ENCODE assay signal across 8 mouse cellular contexts in genomic region chr2:77944860-77945595, GRCm38 (mm10). TPM values are rescaled to one million over a fixed set of nuclear protein-coding genes. Genes with fewer than 3 reads are reported as not detected.
A peak's percentile ranks its signal among the peaks of the same experiment; 100 is the strongest.
DNase-seq lines count a peak whose midpoint lies in the region; ATAC-seq and TF ChIP-seq lines count a peak whose summit lies in the region.

No protein-coding gene starts in this region.

- H3K36me3 ChIP-seq in MEL (ENCODE audit: control insufficient read depth in 1 of 2, insufficient read depth in 2 of 2, low read length in 2 of 2), result peaks cover 0 to 33% of the 10 kb centered on the region in 2 experiments; a peak in 3 of 4 replicates
- no peaks in the 10 kb centered on the region for H3K36me3 ChIP-seq in hindbrain, embryonic 11.5 days (ENCODE audit: control insufficient read depth, insufficient read depth, low read length)
- no peaks in the 10 kb centered on the region for H3K36me3 ChIP-seq in midbrain, embryonic 11.5 days (ENCODE audit: control insufficient read depth, insufficient read depth, low read length)

- no peak for TF ChIP-seq POLR2A in MEL (IDR thresholded peaks at IDR 0.05; ENCODE audit: control insufficient read depth in 1 of 2, insufficient read depth in 1 of 2, low read depth in 1 of 2, low read length in 2 of 2, poor library complexity in 1 of 2)

- H3K9ac ChIP-seq in MEL (ENCODE audit: control insufficient read depth, low read depth, low read length, poor library complexity, severe bottlenecking), result peak overlapping the region; percentile 94
- peak overlapping the region; percentile 85 for H3K9ac ChIP-seq in hindbrain, embryonic 11.5 days (ENCODE audit: low read depth, low read length)
- H3K9ac ChIP-seq in midbrain, embryonic 11.5 days (ENCODE audit: low read length), result peak overlapping the region; percentile 90

- no peak; the same call in none of the 2 replicates for ATAC-seq in hindbrain, embryonic 11.5 days (ENCODE audit: low FRiP score)
- ATAC-seq in midbrain, embryonic 11.5 days (ENCODE audit: low FRiP score), result no peak

- peak overlapping the region; percentile 52 for H3K4me2 ChIP-seq in hindbrain, embryonic 11.5 days (replicated peaks; ENCODE audit: low read depth, low read length)
- H3K4me2 ChIP-seq in midbrain, embryonic 11.5 days, result peak overlapping the region; percentile 81

- no peak for TF ChIP-seq CTCF in MEL (IDR thresholded peaks at IDR 0.05 in 2 of 3, conservative IDR thresholded peaks at IDR 0.05 in 1 of 3; ENCODE audit: control insufficient read depth in 1 of 3, insufficient read depth in 1 of 3, low read depth in 2 of 3, low read length in 3 of 3, poor library complexity in 1 of 3, severe bottlenecking in 1 of 3)

- intact Hi-C loops in heart, postnatal 14 days (cut with DNase I), result no loop called here

- H3K27me3 ChIP-seq in MEL (ENCODE audit: control insufficient read depth in 1 of 2, insufficient read depth in 2 of 2, low read length in 2 of 2), result no peaks in the 10 kb centered on the region
- no peaks in the 10 kb centered on the region for H3K27me3 ChIP-seq in hindbrain, embryonic 11.5 days (ENCODE audit: control insufficient read depth, insufficient read depth, low read length)
- H3K27me3 ChIP-seq in midbrain, embryonic 11.5 days (ENCODE audit: control insufficient read depth, insufficient read depth, low read length), result no peaks in the 10 kb centered on the region

- peak overlapping the region; percentile 60 to 86 for H3K4me3 ChIP-seq in MEL (ENCODE audit: control insufficient read depth in 1 of 2, insufficient read depth in 1 of 2, low read depth in 2 of 2, low read length in 2 of 2)
- peak overlapping the region; percentile 60 for H3K4me3 ChIP-seq in hindbrain, embryonic 11.5 days (ENCODE audit: low read depth, low read length)
- H3K4me3 ChIP-seq in midbrain, embryonic 11.5 days (ENCODE audit: low read depth, low read length), result peak overlapping the region; percentile 65

- H3K27ac ChIP-seq in MEL (ENCODE audit: control insufficient read depth, low read depth, low read length), result peak overlapping the region; percentile 84; the same call in 1 of the 2 replicates
- no peak overlapping the region for H3K27ac ChIP-seq in hindbrain, embryonic 11.5 days (ENCODE audit: low read depth, low read length)
- H3K27ac ChIP-seq in midbrain, embryonic 11.5 days (ENCODE audit: low read depth, low read length), result no peak overlapping the region

- H3K79me2 ChIP-seq in MEL (ENCODE audit: control insufficient read depth, insufficient read depth, low read length, poor library complexity), result peaks cover 36% of the 10 kb centered on the region

- no peak for TF ChIP-seq RAD21 in MEL (IDR thresholded peaks at IDR 0.05; ENCODE audit: low read depth, low read length)

- peak; percentile 74 for DNase-seq in heart, adult 11 months
- DNase-seq in heart, postnatal 14 days, result no peak
- no peak for DNase-seq in MEL (ENCODE audit: low read depth, low spot score)
- no peak for DNase-seq in hindbrain, embryonic 11.5 days (ENCODE audit: low spot score)
- no peak for DNase-seq in midbrain, embryonic 11.5 days (ENCODE audit: low spot score, missing footprints)
- no peak for DNase-seq in right cerebral cortex, postnatal 36 days (ENCODE audit: low spot score in 2 of 2)
- no peak for DNase-seq in right cerebral cortex, postnatal 4 days
- no peak for DNase-seq in spleen, adult 18-20 months

- H3K4me1 ChIP-seq in MEL (ENCODE audit: control insufficient read depth in 1 of 2, insufficient read depth in 2 of 2, low read length in 2 of 2), result peaks cover 12% of the 10 kb centered on the region in 2 experiments; a peak in 3 of 4 replicates
- no peaks in the 10 kb centered on the region for H3K4me1 ChIP-seq in hindbrain, embryonic 11.5 days (replicated peaks; ENCODE audit: control insufficient read depth, insufficient read depth, low read length)
- peaks cover 7% of the 10 kb centered on the region for H3K4me1 ChIP-seq in midbrain, embryonic 11.5 days (ENCODE audit: control insufficient read depth, insufficient read depth, low read length)

- no peak for TF ChIP-seq EP300 in MEL (IDR thresholded peaks at IDR 0.05; ENCODE audit: low read depth in 1 of 2, low read length in 2 of 2)

- 46% methylated on average over 8 of the region's 8 CpGs for WGBS in hindbrain, embryonic 11.5 days
- WGBS in midbrain, embryonic 11.5 days, result 49% methylated on average over 8 of the region's 8 CpGs

- H3K9me3 ChIP-seq in MEL (replicated peaks; ENCODE audit: insufficient read depth, low read length), result no peaks in the 10 kb centered on the region
- H3K9me3 ChIP-seq in hindbrain, embryonic 11.5 days (ENCODE audit: control insufficient read depth, low read length), result no peaks in the 10 kb centered on the region
- no peaks in the 10 kb centered on the region for H3K9me3 ChIP-seq in midbrain, embryonic 11.5 days (ENCODE audit: control insufficient read depth, low read length)

TF ChIP-seq in MEL, 35 proteins besides CTCF, POLR2A, EP300 and RAD21:
- TF ChIP-seq USF2 (IDR thresholded peaks at IDR 0.05; ENCODE audit: borderline replicate concordance in 1 of 2, insufficient read depth in 1 of 2, low read depth in 1 of 2, low read length in 2 of 2) (no peak), NRF1 (IDR thresholded peaks at IDR 0.05; ENCODE audit: insufficient read depth, low read depth, low read length, poor library complexity, severe bottlenecking) (no peak), NELFE (IDR thresholded peaks at IDR 0.05; ENCODE audit: low read depth, low read length) (no peak), MAX (IDR thresholded peaks at IDR 0.05; ENCODE audit: low read length) (no peak), POLR2AphosphoS5 (IDR thresholded peaks at IDR 0.05; ENCODE audit: borderline replicate concordance, low read depth, low read length) (no peak)
TF ChIP-seq in MEL: peak in this region for 0.

RNA-seq across cellular contexts. Expression of gene Cwc22, which starts 1.1 kb away (rescaled TPM):
- total RNA-seq in heart, postnatal 14 days (2021), result 10 to 100 TPM; 14.9 to 17.6 TPM
- total RNA-seq in MEL (2012; rRNA removed), result 53.4 and 54.0 TPM in 2 replicates
- 10 to 100 TPM in 1 of 2 experiments, not detected in 1; 72.7 TPM for polyA plus RNA-seq in MEL (2012; ENCODE audit: insufficient read depth in 1 of 2, insufficient read length in 2 of 2, low read depth in 1 of 2, low replicate concordance in 2 of 2, missing spikeins in 1 of 2)
- 34.8 and 35.4 TPM in 2 replicates for polyA plus RNA-seq in hindbrain, embryonic 11.5 days (2014; fragmentation: Nextera tagmentation; extraction: Ambion mirVana)
- 37.0 and 38.5 TPM in 2 replicates for polyA plus RNA-seq in midbrain, embryonic 11.5 days (2014; fragmentation: Nextera tagmentation; extraction: Ambion mirVana)
